Mouse (Mus musculus): ENCODE results near the gene Ubxn1.

Gene Ubxn1

DNA sequence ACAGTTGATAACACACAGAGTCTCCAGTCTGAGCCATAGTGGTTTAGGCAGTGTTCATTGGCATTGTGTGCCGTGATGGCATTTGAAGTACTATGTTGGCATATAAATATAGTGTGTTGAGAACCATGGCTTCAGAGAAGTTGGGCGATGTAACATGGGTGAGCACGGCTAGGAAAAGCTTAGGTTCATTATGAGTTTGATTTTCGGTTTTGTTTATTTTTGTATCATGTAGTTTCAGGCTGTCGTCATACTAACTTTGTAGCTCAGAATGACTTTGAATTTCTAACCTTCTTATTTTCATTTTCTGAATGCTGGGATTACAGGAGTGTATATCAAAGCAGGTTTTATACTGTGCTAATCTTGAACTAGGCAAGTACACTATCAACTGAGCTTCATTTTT is 32.1 kb downstream of the Ubxn1 start:
- no peak for DNase-seq

DNA sequence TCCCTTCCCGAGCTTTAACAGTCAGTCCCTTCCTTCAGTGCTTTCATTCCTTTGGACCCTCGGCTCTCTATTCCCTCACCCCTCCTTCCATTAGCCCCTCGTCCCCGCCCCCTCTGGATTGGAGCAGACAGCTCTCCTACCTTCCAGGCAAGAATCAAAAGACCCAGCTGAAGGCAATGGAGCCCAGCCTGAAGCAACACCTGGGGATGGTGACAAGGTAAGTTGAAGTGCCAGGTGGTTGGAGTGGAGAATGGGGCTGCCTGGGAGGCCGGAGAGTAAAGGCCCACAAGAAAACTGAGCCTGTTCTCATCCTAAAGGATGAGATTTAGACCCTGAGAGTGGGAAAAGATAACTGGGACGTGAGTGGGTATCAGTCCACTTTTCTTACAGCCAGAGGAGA is 37.2 kb downstream of the Ubxn1 start:
- DNase-seq: no peak

DNA sequence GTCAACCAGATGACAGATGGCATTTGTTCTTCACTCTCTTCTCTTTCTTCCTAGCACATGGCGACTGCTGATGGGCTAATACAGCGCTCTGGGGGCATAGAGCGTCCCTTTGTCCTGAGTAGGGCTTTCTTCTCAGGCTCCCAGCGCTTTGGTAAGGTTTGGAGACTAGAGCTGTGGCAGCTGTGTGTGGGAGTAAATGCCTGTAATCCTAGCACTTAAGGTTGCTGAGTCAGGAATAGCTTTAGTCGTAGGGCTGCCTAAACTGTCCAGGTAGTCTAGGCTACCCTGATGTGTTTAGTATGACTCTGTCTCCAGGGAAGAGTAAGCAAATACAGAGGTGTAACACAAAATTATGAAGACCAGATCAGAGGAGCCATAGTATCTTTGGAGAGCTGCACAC is 40.5 kb downstream of the Ubxn1 start:
- no peak for DNase-seq

DNA sequence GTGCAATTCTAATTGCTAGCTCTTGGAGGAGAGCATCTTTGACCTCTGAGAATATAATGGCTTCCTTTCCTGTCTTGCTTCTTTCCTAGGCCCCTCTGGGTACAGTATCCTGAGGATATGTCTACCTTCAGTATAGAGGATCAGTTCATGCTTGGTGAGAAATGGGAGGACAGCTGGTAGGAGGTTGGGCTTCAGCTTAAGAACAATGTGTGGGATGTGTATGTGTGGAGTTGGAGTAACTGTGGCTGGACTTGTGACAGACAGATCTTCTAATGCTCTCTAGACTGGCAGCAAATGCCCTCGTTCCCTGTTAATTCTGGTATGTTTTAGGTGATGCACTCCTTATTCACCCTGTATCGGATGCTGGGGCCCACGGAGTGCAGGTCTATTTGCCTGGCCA is 42.9 kb downstream of the Ubxn1 start:
- DNase-seq: no peak

DNA sequence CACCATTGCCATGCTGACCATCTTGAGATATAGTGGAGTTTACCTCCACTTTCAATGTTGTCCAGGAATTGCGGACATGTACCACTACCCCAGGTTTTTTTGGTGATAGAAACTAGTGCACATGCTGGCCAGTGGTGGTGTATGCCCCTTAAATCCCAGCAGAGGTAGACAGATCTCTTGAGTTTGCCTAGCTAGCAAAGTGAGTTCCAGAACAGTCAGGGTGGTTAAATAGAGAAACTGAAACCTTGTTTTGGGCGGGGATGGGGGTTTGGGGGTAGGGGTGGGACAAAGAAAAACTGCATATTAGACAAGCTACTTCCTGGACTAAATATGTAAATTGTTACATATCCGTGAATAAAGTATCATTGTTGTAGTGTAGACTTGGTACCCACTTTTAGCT is 47.7 kb downstream of the Ubxn1 start:
- no peak for DNase-seq

DNA sequence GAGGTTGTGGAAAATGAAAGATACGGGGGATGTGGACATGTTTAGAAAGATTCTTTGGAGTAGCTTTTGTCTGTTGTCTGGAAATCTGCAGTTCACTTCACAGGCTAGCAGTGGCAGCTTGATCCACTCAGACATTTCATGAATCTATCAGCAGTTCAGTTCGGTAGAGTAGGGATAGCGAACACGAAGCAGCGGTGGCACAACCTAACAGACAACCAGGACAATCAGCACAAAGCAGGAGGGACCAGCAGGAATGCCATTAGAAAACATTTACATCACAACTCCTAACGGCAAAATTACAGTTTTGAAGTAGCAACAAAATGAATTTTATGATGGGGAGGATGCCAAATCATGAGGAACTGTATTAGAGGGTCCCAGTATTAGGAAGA is 48.4 kb downstream of the Ubxn1 start:
- DNase-seq: no peak

DNA sequence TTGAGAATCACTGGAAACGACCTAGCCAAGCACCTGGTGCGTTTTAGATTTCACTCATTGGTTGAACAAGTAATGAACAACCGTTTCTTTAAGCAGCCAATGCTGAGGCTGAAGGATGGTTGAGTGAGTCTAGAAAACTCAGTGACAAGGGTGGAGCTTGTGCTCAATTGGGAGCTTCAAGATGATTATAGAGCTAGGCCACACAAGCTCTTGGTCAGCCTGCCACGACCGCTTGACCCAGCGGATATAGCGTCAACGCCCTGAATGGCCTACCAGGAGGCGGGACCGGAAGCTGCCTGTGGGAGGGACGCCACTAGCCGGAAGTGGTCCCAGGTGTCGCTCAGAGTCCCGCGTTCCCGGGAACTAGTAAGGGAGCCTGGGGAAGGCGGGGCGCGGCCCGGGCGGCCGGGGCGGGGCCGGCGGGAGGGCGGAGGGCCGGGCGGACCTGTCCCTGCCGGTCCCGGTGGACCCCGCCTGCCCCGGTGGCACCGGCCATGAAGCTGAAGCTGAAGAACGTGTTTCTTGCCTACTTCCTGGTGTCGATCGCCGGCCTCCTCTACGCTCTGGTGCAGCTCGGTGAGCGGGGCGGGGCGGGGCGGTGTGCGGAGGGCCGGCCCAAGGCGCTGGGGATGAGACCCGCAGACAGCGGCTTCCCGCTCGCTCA is 48.9 kb downstream of the Ubxn1 start, which contains the start of gene B3gat3:
Gene B3gat3, plus strand, starts transcription at position 302 of the 664 bp plus-strand sequence.
- peak; percentile 97 for DNase-seq

DNA sequence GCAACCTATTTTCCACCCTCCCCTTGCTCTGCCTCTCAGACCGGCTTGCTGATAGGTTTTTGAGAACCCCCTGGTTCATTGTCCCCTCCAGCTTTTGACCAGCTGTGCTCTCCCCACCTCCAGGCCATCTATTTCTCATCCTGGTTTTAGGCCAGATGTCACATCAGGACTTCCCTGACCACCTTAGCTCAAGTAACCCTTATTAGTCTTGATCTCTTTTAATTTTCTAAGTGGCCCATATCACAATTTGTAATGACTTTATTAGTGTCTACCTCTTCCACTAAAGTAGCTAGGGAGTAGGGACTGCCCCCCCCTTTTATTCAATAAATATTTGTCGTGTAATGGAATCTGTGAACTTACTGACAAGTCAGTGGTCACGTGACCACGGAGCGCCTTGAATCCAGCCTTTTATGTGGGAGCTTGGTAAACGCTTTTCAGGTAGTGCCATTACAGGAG is 49.6 kb downstream of the Ubxn1 start:
- DNase-seq: peak; percentile 47

DNA sequence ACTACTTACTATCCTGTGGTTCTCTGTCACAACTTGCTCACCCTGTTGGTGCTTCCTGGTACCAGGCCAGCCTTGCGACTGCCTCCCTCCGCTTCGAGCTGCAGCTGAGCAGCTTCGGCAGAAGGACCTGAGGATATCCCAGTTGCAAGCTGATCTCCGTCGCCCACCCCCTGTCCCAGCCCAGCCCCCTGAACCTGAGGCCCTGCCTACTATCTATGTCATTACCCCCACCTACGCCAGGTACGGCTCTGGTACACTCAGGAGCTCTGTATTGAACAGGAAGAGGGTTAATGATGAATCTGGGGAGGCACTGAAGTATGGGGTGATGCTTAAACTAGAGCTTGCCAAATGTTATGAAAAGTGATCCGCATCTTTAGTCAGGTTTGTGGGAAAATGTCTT is 50.4 kb downstream of the Ubxn1 start:
- DNase-seq: no peak

Data from retina, postnatal 1 day (tissue).